Mouse (Mus musculus): Measurements from ENCODE around the gene Capn15. TPM values are rescaled to one million over a fixed set of nuclear protein-coding genes. Genes with fewer than 3 reads are reported as not detected.

Capn15 gene
- total RNA-seq (2015; ENCODE audit: low replicate concordance) (1.2 and 1.5 TPM in 2 replicates), total RNA-seq (2017; ENCODE audit: low replicate concordance) (1.4 and 2.4 TPM in 2 replicates)

DNA sequence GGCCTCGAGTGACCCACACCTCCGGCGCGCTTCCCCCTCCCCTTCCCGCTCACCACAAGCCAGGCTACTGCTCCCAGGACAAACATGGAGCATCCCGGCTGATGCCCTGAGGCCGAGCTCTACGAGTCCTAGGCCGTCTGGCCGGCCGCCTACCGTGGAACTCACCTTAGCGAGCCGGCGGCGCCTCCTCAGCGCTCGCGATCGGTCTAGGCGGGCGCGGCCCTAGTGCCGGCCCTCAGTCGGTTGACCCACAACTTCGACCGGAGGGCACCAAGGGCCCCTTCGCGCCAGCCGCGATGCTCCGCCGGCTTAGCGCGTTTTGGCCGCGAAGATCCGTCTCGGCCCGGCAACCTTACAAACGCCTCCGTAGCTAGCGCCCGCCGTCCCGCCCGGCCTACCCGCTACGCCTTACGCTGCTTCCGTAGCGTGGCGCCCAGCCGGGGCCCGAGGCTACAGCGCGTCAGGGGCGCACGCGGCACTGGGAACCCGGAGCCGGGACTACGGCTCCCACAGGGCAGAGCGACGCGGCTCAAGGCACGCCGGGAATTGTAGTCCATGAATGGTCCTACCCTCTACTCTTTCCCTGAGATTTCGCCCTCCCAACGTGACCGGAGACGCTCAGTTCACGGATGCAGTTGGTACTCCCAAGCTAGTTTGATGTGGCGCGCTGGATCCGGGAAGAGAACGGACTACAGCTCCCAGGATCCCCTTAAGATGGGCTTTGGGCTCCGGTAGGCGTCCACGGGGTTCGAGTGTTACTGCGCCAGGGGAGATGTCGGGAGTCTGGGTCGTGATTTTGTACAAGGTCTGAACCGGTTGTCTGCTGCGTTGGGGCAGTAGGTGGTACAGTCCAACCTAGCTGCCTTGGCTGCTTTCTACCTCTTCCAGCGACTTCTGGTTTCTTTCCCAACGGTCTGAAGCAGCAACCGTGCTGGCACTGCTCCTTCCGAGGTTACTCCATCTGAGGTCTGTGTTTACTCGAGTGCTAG lies at the start of gene Capn15:
Capn15 (minus strand) TSS at position 491 of the 989 bp plus-strand sequence.
- ATAC-seq (replicated peaks; ENCODE audit: low FRiP score, poor library complexity, severe bottlenecking) = peak; percentile 86

DNA sequence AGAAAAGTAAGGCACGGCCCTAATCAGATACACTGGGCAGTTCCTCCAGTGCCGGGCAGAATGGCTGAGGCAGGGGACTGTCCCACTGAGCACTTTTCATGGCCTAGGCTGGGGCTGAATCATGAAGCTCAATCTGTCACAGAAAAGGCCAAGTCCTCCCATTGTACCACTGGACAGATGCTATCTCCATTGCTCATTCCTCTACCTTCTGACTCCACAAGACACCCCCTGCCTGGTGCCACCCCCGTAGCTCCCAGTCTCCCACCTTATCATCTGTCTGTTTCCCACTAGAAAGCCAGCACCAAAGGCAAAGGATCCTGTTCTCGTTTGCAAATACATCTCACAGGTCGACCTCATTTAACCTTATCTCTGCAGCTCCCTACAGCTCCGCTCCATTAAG lies 46.4 kb upstream of the Capn15 start:
- no peak for ATAC-seq (replicated peaks; ENCODE audit: low FRiP score, poor library complexity, severe bottlenecking)

- no peak for ATAC-seq (replicated peaks; ENCODE audit: low FRiP score, poor library complexity, severe bottlenecking)
These were observed 46.0 kb upstream of the Capn15 start for GRCm38 (mm10) chr17:26031583-26031982.

DNA sequence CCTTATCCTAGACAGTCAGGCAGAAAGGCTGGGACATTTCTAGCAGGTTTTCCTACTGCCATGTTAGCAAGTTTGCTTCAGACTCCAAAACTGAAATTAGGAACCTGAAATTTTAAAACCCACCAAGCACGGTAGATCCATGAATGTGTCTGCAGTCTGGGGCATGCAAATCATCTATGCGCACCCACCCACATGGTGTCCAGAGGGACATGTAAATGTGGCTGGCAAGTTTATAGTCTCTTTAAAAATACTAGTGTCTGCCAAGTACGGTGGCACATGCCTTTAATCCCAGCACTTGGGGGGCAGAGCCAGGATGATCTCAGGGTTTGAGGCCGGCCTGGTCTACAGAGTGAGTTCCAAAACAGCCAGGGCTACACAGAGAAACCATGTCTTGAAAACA lies 42.7 kb upstream of the Capn15 start:
- ATAC-seq (replicated peaks; ENCODE audit: low FRiP score, poor library complexity, severe bottlenecking) = no peak

DNA sequence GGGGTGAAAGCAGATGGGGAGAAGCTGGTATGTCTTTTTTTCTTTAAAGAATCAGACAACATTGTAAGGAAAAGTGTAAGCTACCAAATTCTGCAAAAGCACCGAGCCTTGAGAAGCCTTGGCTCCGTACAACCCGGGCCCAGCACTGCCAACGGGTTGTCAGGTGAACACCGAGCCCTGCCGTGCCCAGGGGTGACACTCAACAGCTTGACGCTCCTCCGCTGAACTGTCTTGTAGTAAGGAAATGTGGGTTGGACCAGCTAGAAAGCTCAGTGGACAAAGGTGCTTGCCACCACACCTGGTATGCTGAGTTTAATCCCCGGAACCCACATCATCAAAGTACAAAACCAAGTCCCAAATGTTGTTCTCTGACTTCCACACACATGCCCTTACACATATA lies 39.1 kb upstream of the Capn15 start:
- ATAC-seq (replicated peaks; ENCODE audit: low FRiP score, poor library complexity, severe bottlenecking) = no peak

- no peak for ATAC-seq (replicated peaks; ENCODE audit: low FRiP score, poor library complexity, severe bottlenecking)
These were observed 38.4 kb upstream of the Capn15 start for GRCm38 (mm10) chr17:26023966-26024365.

GRCm38 (mm10) chr17:26023181-26023580 lies 37.6 kb upstream of the Capn15 start:
- no peak for ATAC-seq (replicated peaks; ENCODE audit: low FRiP score, poor library complexity, severe bottlenecking)

DNA sequence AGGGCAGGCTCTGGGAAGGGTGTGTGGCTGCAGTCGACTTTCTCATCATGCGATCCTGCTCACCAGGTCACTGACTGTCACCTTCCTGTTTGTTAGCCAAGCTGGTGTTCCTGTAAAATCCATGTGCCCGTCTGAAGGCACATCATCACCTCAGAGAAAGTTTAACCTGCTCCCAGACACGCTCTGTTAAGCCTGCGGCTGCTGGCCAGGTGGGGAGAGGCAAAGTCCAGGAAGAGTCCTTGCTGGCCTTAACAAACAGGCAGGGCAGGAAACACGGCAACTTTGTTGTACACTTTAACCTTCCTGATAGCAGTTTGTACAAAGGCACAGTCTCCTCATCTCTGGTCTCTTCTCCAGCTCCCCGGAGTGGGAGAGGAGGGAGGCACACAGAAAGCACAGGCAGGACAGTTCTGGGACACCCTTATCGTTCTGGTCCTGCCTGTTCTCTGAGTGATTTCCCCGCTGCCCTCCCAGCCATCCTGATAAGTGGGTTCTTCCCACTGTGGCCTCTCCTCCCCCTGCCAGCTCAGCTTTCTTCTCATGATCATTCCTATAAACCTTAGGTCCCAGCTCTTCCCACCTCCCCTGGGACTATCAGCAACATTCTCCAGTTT lies 36.2 kb upstream of the Capn15 start:
- ATAC-seq (replicated peaks; ENCODE audit: low FRiP score, poor library complexity, severe bottlenecking) = no peak

DNA sequence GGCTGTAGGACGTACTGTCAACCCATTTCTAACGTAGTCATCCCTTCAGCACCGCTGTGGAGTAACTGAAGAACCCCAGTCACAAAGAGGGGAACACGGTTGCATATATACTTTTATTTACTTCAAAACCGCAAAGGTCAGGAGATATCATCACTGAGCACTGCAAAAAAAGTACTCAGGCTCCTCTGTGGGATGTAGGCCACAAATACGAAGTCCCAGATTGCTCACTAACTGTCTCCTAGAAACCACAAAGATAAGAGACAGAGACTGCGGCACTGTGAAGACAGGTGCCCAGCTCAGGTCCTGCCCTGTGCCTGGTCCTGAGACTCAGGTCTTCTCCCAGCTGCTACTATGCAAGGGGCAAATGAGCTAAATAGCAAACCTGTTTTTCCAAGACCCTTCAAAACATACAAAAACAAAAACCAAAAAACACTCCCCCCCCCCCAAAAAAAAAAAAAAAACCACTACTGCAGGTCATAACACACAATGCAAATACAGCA lies 35.3 kb upstream of the Capn15 start:
- no peak for ATAC-seq (replicated peaks; ENCODE audit: low FRiP score, poor library complexity, severe bottlenecking)

GRCm38 (mm10) chr17:26018388-26018787 lies 32.8 kb upstream of the Capn15 start:
- no peak for ATAC-seq (replicated peaks; ENCODE audit: low FRiP score, poor library complexity, severe bottlenecking)

DNA sequence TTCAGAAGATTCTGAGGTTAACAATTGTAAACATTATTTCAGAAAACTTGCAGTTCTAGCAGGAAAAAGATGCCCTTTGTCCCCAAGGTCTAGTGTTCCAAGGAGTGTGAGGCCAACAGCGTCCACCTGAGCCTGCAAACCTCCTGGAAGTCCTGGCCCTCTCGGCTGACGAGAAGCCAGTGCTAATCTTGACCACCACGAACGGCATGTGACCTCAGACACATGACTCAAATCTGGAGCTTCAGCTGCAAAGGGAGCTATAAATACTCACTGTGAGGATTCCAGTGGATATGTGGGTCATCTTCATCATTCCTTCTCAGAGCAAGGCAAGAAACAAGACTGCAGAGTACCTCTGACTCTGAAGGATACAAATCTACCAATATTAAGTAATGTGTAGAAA lies 32.4 kb upstream of the Capn15 start:
- no peak for ATAC-seq (replicated peaks; ENCODE audit: low FRiP score, poor library complexity, severe bottlenecking)

DNA sequence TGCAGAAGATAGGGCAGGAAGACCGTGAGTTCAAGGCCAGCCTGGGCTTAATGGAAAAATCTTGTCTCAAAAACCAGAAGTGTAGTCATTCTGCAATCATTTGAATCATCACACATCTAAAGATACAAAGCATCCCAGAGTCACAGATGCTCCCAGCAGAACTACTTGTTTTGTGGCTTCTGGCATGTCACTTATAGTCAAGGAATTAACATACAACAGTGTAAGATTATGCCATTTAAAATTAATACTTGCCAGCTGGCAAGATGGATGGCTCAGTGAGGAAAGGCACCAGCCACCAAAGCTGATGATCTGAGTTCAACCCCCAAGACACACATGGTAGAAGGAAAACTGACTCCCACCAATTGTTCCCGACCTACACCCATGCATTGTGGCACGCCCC lies 31.4 kb upstream of the Capn15 start:
- ATAC-seq (replicated peaks; ENCODE audit: low FRiP score, poor library complexity, severe bottlenecking) = no peak

DNA sequence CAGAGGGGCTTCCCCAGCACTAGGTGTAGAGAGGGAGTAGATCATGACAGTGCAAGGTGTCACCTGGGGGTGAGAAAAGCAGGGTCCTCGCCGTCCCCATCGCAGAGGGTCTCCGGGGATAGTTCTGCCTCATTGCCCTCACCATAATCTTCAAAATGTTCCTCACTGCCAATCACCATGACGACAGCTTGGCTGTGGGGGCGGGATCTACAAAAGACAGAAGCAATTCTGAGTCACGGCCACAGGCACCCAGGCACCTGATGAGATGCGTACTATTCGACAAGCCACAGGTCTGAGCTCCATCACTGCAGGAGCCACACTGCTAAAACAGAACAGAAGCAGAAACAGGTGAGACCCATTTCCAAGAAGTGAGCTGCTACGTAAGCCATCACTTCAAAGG lies 28.1 kb upstream of the Capn15 start:
- no peak for ATAC-seq (replicated peaks; ENCODE audit: low FRiP score, poor library complexity, severe bottlenecking)

GRCm38 (mm10) chr17:26011841-26012460 lies 26.4 kb upstream of the Capn15 start:
- peak; percentile 83 for ATAC-seq (replicated peaks; ENCODE audit: low FRiP score, poor library complexity, severe bottlenecking)

DNA sequence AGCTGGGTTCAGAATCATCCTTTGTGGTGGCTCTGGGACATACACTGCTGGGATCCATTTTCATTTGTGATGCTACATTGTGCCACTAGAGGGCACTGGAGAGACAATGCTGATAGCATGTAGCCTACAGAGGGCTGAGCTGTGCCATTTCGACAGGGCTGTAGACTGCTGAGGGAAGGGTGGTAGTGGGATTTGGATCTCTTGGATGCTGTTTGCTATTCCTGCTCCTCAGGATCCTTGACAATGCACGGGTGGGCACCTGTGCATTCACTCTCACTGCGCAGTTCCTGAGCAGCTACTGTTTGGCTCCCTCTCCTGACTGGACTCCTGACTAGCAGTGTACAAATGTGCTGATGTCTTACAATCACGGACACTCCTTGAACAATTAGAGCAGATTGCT lies 23.9 kb upstream of the Capn15 start:
- ATAC-seq (replicated peaks; ENCODE audit: low FRiP score, poor library complexity, severe bottlenecking) = peak; percentile 72

- no peak for ATAC-seq (replicated peaks; ENCODE audit: low FRiP score, poor library complexity, severe bottlenecking)
These were observed 23.2 kb upstream of the Capn15 start for GRCm38 (mm10) chr17:26008787-26009186.

GRCm38 (mm10) chr17:26008331-26008730 lies 22.7 kb upstream of the Capn15 start:
- no peak for ATAC-seq (replicated peaks; ENCODE audit: low FRiP score, poor library complexity, severe bottlenecking)

- ATAC-seq (replicated peaks; ENCODE audit: low FRiP score, poor library complexity, severe bottlenecking) = no peak
These were observed 22.1 kb upstream of the Capn15 start for GRCm38 (mm10) chr17:26007646-26008045.

GRCm38 (mm10) chr17:26005731-26006450 lies 20.3 kb upstream of the Capn15 start:
- ATAC-seq (replicated peaks; ENCODE audit: low FRiP score, poor library complexity, severe bottlenecking) = no peak

- no peak for ATAC-seq (replicated peaks; ENCODE audit: low FRiP score, poor library complexity, severe bottlenecking)
These were observed 19.1 kb upstream of the Capn15 start for GRCm38 (mm10) chr17:26004711-26005110.
